Mouse (Mus musculus): ENCODE measurements around the gene Slc9a3r1.

GRCm38 (mm10) chr11:115147813-115148212 is 15.3 kb upstream of the Slc9a3r1 start:
- no peak for TF ChIP-seq CTCF (IDR thresholded peaks at IDR 0.05; ENCODE audit: low read depth)
- no peak for TF ChIP-seq EP300 (IDR thresholded peaks at IDR 0.05; ENCODE audit: low read depth)

Measured in liver, postnatal 0 days (tissue).